Mouse (Mus musculus): ENCODE data around the gene Serpine2.

Serpine2 gene

GRCm38 (mm10) chr1:79809447-79809846 is 51.5 kb downstream of the Serpine2 start:
- no peak for DNase-seq (ENCODE audit: low spot score)

- no peak for DNase-seq (ENCODE audit: low spot score)
Observed at GRCm38 (mm10) chr1:79806865-79807264, 54.1 kb downstream of the Serpine2 start.

- no peak for DNase-seq (ENCODE audit: low spot score)
Observed at GRCm38 (mm10) chr1:79803614-79804013, 57.4 kb downstream of the Serpine2 start.

- DNase-seq (ENCODE audit: low spot score), result peak; percentile 17
Observed at GRCm38 (mm10) chr1:79802858-79803427, 58.0 kb downstream of the Serpine2 start.

GRCm38 (mm10) chr1:79797084-79797483 is 63.9 kb downstream of the Serpine2 start:
- no peak for DNase-seq (ENCODE audit: low spot score)

- no peak for DNase-seq (ENCODE audit: low spot score)
Observed at GRCm38 (mm10) chr1:79786267-79786927, 74.6 kb downstream of the Serpine2 start.

GRCm38 (mm10) chr1:79782433-79782832 is 78.5 kb downstream of the Serpine2 start:
- no peak for DNase-seq (ENCODE audit: low spot score)

- no peak for DNase-seq (ENCODE audit: low spot score)
Observed at GRCm38 (mm10) chr1:79778011-79778410, 83.0 kb downstream of the Serpine2 start.

- DNase-seq (ENCODE audit: low spot score), result peak; percentile 94
Observed at GRCm38 (mm10) chr1:79775927-79776458, 85.0 kb downstream of the Serpine2 start, which contains the start of the genes Mrpl44 and Wdfy1. TSS of gene Mrpl44 (plus strand) at chr1:79776018. TSS of gene Wdfy1 (minus strand) at chr1:79776143.

- DNase-seq (ENCODE audit: low spot score), result no peak
Observed at GRCm38 (mm10) chr1:79774164-79774780, 86.7 kb downstream of the Serpine2 start.

GRCm38 (mm10) chr1:79768231-79768630 is 92.7 kb downstream of the Serpine2 start:
- DNase-seq (ENCODE audit: low spot score), result no peak

- DNase-seq (ENCODE audit: low spot score), result no peak
Observed at GRCm38 (mm10) chr1:79764483-79764882, 96.5 kb downstream of the Serpine2 start.

GRCm38 (mm10) chr1:79764031-79764430 is 96.9 kb downstream of the Serpine2 start:
- DNase-seq (ENCODE audit: low spot score), result no peak

- no peak for DNase-seq (ENCODE audit: low spot score)
Observed at GRCm38 (mm10) chr1:79762282-79763250, 98.4 kb downstream of the Serpine2 start.

GRCm38 (mm10) chr1:79761917-79762271 is 99.1 kb downstream of the Serpine2 start:
- no peak for DNase-seq (ENCODE audit: low spot score)

GRCm38 (mm10) chr1:79761106-79761916 is 99.7 kb downstream of the Serpine2 start:
- DNase-seq (ENCODE audit: low spot score), result peak; percentile 82

- peak; percentile 26 for DNase-seq (ENCODE audit: low spot score)
Observed at GRCm38 (mm10) chr1:79760656-79761055, 100.3 kb downstream of the Serpine2 start.

- DNase-seq (ENCODE audit: low spot score), result no peak
Observed at GRCm38 (mm10) chr1:79759436-79759972, 101.5 kb downstream of the Serpine2 start.

- no peak for DNase-seq (ENCODE audit: low spot score)
Observed at GRCm38 (mm10) chr1:79759006-79759405, 102.0 kb downstream of the Serpine2 start.

GRCm38 (mm10) chr1:79757597-79757996 is 103.4 kb downstream of the Serpine2 start:
- DNase-seq (ENCODE audit: low spot score), result no peak

- DNase-seq (ENCODE audit: low spot score), result no peak
Observed at GRCm38 (mm10) chr1:79757161-79757560, 103.8 kb downstream of the Serpine2 start.

All from testis, postnatal 14 days (tissue).